Mouse (Mus musculus) lung, postnatal 4 days (tissue): ENCODE data around the gene Gm6763.
"Not testable (repeated sequence)": the region's sequence is repeated elsewhere in the genome, so short reads cannot be mapped to it uniquely, and the experiment has no call there.

Source experiments
- DNase-seq, 2 experiments: peaks; one replicate each; pipeline ENCODE4 v3.0.0; 2021

Gene Gm6763

DNA sequence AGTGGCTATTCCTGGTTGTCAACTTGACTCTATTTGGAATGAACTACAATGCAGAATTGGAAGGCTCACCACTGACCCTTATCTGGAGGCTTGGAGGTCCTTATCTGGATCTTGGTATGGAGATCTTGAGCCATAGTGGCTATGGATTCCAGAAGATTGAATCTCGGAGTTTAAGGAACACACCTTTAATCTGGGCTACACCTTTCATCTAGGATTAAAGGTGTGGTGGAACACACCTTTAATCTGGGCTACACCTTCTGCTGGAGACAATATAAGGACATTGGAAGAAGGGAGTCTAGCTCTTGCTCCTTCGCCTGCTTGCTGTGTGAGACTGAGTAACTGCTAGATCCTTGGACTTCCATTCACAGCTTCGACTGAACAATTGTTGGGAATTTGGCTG, at the start of gene Gm6763:
TSS of gene Gm6763 (plus strand) at position 301 of the 400 bp plus-strand sequence.
- DNase-seq = not testable (repeated sequence)

DNA sequence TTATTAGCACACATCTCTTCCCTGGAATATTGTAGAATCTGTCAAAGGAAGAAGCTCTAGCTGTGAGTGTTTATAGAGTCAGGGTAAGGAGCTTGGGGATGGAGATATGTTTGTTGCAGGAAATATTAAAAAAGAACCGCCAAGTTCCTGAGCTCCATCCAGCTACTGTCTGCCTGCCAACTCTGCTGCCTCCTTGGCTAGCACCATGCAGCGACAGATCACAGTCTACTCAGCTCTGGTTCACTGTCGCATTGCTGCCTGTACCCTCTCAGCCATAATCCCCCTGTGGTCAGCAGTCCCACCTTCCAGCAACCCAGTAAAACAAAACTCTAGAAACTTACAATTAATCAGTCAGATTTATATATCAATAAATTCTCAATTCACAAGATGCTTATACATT, 41.3 kb upstream of the Gm6763 start:
- DNase-seq = no peak

DNA sequence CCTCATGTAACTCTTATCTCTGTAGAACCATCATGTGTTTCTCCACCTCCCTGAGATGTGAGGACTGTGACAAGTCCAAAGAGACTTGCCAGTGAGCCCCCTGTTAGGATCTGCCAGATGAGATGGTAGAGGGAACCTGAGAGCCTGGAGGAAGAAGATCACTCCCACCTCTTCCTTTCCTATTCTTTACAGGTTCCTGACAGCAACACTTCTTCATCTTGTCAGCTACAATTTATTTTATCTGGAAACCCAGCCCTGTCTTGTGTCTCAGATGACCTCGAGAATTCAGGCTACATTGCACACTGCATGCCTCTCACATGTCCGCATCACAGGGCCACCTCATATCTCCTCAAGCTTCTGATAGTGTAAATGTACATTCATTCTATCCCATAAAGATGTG, 33.0 kb upstream of the Gm6763 start:
- no peak for DNase-seq

DNA sequence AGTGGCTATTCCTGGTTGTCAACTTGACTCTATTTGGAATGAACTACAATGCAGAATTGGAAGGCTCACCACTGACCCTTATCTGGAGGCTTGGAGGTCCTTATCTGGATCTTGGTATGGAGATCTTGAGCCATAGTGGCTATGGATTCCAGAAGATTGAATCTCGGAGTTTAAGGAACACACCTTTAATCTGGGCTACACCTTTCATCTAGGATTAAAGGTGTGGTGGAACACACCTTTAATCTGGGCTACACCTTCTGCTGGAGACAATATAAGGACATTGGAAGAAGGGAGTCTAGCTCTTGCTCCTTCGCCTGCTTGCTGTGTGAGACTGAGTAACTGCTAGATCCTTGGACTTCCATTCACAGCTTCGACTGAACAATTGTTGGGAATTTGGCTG, 8.6 kb upstream of the Gm6763 start, which contains the start of gene Gm21293:
TSS of gene Gm21293 (plus strand) at position 301 of the 400 bp plus-strand sequence.
- DNase-seq = not testable (repeated sequence)

DNA sequence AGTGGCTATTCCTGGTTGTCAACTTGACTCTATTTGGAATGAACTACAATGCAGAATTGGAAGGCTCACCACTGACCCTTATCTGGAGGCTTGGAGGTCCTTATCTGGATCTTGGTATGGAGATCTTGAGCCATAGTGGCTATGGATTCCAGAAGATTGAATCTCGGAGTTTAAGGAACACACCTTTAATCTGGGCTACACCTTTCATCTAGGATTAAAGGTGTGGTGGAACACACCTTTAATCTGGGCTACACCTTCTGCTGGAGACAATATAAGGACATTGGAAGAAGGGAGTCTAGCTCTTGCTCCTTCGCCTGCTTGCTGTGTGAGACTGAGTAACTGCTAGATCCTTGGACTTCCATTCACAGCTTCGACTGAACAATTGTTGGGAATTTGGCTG, 8.4 kb downstream of the Gm6763 start, which contains the start of gene Gm8764:
TSS of gene Gm8764 (plus strand) at position 301 of the 400 bp plus-strand sequence.
- DNase-seq = not testable (repeated sequence)

DNA sequence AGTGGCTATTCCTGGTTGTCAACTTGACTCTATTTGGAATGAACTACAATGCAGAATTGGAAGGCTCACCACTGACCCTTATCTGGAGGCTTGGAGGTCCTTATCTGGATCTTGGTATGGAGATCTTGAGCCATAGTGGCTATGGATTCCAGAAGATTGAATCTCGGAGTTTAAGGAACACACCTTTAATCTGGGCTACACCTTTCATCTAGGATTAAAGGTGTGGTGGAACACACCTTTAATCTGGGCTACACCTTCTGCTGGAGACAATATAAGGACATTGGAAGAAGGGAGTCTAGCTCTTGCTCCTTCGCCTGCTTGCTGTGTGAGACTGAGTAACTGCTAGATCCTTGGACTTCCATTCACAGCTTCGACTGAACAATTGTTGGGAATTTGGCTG, 16.9 kb downstream of the Gm6763 start, which contains the start of gene Gm21304:
TSS of gene Gm21304 (plus strand) at position 301 of the 400 bp plus-strand sequence.
- DNase-seq = not testable (repeated sequence)

DNA sequence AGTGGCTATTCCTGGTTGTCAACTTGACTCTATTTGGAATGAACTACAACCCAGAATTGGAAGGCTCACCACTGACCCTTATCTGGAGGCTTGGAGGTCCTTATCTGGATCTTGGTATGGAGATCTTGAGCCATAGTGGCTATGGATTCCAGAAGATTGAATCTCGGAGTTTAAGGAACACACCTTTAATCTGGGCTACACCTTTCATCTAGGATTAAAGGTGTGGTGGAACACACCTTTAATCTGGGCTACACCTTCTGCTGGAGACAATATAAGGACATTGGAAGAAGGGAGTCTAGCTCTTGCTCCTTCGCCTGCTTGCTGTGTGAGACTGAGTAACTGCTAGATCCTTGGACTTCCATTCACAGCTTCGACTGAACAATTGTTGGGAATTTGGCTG, 25.4 kb downstream of the Gm6763 start, which contains the start of gene Gm21312:
TSS of gene Gm21312 (plus strand) at position 301 of the 400 bp plus-strand sequence.
- not testable (repeated sequence) for DNase-seq

DNA sequence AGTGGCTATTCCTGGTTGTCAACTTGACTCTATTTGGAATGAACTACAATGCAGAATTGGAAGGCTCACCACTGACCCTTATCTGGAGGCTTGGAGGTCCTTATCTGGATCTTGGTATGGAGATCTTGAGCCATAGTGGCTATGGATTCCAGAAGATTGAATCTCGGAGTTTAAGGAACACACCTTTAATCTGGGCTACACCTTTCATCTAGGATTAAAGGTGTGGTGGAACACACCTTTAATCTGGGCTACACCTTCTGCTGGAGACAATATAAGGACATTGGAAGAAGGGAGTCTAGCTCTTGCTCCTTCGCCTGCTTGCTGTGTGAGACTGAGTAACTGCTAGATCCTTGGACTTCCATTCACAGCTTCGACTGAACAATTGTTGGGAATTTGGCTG, 33.9 kb downstream of the Gm6763 start, which contains the start of gene Gm20765:
TSS of gene Gm20765 (plus strand) at position 301 of the 400 bp plus-strand sequence.
- DNase-seq = not testable (repeated sequence)

DNA sequence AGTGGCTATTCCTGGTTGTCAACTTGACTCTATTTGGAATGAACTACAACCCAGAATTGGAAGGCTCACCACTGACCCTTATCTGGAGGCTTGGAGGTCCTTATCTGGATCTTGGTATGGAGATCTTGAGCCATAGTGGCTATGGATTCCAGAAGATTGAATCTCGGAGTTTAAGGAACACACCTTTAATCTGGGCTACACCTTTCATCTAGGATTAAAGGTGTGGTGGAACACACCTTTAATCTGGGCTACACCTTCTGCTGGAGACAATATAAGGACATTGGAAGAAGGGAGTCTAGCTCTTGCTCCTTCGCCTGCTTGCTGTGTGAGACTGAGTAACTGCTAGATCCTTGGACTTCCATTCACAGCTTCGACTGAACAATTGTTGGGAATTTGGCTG, 42.4 kb downstream of the Gm6763 start, which contains the start of gene Gm4340:
TSS of gene Gm4340 (plus strand) at position 301 of the 400 bp plus-strand sequence.
- not testable (repeated sequence) for DNase-seq
